Mouse (Mus musculus): ENCODE results near the gene Noa1. TPM values are rescaled to one million over a fixed set of nuclear protein-coding genes. Genes with fewer than 3 reads are reported as not detected.

Noa1 gene
- polyA plus RNA-seq, 1 experiment from 2014 or later: 33.2 TPM

DNA sequence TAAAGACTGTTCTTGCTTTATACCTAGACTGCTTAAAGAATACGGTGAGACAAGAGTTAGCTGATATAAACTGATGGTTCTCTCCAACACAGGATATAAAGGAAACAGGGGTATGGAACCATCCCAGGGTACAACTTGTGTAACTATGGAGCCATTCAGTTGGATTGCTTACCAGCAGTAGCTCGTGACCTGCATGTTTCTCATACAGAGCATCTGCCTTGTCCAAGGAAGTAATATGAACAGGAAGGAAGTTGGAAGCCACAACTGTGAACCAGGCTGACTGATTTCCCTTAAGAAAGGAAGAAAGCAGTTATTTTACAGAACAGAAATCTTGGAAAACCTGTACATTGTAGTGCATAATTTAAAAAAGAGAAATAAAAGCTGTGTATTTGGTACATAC, 10.4 kb downstream of the Noa1 start:
- Histone ChIP-seq H3K27me3 (ENCODE audit: control insufficient read depth, insufficient read depth, low read length) (no peaks in the 10 kb centered on the region), H3K9ac (ENCODE audit: low read depth, low read length) (no peak overlapping the region), H3K27ac (ENCODE audit: low read depth, low read length) (no peak overlapping the region), H3K4me2 (replicated peaks; ENCODE audit: low read depth, low read length) (no peak overlapping the region), H3K36me3 (ENCODE audit: control insufficient read depth, insufficient read depth, low read length) (peaks cover 54% of the 10 kb centered on the region), H3K4me1 (ENCODE audit: control insufficient read depth, insufficient read depth, low read length) (no peaks in the 10 kb centered on the region), H3K4me3 (ENCODE audit: low read length) (no peak overlapping the region), H3K9me3 (ENCODE audit: control insufficient read depth, low read length) (no peaks in the 10 kb centered on the region)
- no peak for ATAC-seq (ENCODE audit: low FRiP score, low TSS enrichment)
- WGBS: 93% methylated on average over 2 of the region's 2 CpGs

DNA sequence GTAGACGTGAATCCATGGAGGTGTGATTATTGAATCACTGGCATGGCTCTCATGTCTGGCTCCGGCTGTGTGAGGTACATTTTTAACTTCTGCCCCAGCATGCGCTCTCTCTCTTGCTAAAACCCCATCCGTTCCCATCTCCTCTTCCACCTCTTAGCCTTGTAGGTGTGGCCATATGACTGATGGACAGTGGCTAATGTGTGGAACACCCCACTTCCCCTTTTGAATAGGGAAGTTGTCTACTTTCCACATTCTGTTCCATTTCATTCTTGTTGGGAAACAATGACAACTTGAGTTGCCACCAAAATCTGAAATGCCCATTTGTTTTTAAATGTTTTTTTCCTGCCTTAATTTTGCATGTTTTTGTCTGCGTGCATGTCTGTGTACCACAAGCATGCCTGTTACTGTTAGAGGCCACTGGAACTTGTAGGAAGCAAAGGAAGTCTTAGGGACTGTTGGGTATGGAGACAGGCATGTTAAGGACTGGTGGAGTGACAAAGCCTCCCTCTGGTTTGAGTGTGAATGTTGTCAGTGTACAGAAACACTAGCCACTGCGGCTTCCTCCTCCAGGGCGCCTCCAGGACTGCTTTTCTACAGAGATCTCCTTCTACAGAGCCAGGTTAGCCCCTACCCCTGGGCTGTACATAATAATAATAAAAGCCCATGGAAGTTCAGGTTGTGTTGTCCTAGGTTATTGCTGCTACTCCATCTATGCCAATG, 16.9 kb downstream of the Noa1 start:
- 87% methylated on average over 7 of the region's 7 CpGs for WGBS
- H3K36me3 ChIP-seq (ENCODE audit: control insufficient read depth, insufficient read depth, low read length): peaks cover 68% of the 10 kb centered on the region
- no peak overlapping the region for H3K4me2 ChIP-seq (replicated peaks; ENCODE audit: low read depth, low read length)
- H3K27ac ChIP-seq (ENCODE audit: low read depth, low read length): no peak overlapping the region
- no peaks in the 10 kb centered on the region for H3K4me1 ChIP-seq (ENCODE audit: control insufficient read depth, insufficient read depth, low read length)
- H3K9me3 ChIP-seq (ENCODE audit: control insufficient read depth, low read length): no peaks in the 10 kb centered on the region
- ATAC-seq (ENCODE audit: low FRiP score, low TSS enrichment): no peak
- no peak overlapping the region for H3K4me3 ChIP-seq (ENCODE audit: low read length)
- no peak overlapping the region for H3K9ac ChIP-seq (ENCODE audit: low read depth, low read length)
- H3K27me3 ChIP-seq (ENCODE audit: control insufficient read depth, insufficient read depth, low read length): no peaks in the 10 kb centered on the region

DNA sequence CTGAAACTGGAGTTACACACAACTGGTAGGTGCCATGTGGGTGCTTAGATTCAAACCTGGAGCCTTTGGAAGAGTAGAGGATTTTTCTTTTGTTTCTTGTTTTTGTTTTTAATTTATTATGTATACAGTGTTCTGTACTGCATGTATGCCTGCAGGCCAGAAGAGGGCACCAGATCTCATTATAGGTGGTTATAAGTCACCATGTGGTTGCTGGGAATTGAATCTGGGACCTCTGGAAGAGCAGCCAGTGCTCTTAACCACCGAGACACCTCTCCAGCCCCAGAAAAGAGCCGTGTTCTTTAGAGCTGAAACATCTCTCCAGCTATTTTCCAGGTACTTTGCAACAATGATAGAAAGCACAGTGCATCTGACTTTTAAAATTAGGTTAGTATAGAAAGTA, 19.3 kb downstream of the Noa1 start:
- WGBS: 91% methylated on average over 2 of the region's 2 CpGs
- ATAC-seq (ENCODE audit: low FRiP score, low TSS enrichment): no peak
- H3K27ac ChIP-seq (ENCODE audit: low read depth, low read length): no peak overlapping the region
- peaks cover 68% of the 10 kb centered on the region for H3K36me3 ChIP-seq (ENCODE audit: control insufficient read depth, insufficient read depth, low read length)
- H3K9me3 ChIP-seq (ENCODE audit: control insufficient read depth, low read length): no peaks in the 10 kb centered on the region
- no peaks in the 10 kb centered on the region for H3K4me1 ChIP-seq (ENCODE audit: control insufficient read depth, insufficient read depth, low read length)
- no peak overlapping the region for H3K4me2 ChIP-seq (replicated peaks; ENCODE audit: low read depth, low read length)
- no peak overlapping the region for H3K9ac ChIP-seq (ENCODE audit: low read depth, low read length)
- H3K4me3 ChIP-seq (ENCODE audit: low read length): no peak overlapping the region
- no peaks in the 10 kb centered on the region for H3K27me3 ChIP-seq (ENCODE audit: control insufficient read depth, insufficient read depth, low read length)

DNA sequence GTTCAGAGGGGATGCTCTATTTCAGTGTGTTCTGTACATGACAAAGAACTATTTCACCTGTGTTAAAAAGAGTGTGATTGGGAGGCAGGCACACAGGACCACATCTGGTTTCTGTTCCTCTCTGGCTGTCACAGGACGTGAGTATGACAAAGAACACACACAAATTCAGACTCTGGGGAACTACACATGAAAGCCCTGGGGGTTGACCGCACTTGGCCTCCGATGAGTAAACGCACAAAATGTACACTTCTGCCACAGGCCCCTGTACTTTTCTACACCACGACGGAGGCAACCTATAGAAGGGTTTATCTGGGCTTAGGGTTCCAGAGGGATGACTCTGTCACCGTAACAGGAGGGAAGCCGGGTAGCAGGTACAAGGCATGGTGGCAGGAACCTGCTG, 20.2 kb downstream of the Noa1 start:
- Histone ChIP-seq H3K9ac (ENCODE audit: low read depth, low read length) (no peak overlapping the region), H3K4me1 (ENCODE audit: control insufficient read depth, insufficient read depth, low read length) (no peaks in the 10 kb centered on the region), H3K27me3 (ENCODE audit: control insufficient read depth, insufficient read depth, low read length) (no peaks in the 10 kb centered on the region), H3K36me3 (ENCODE audit: control insufficient read depth, insufficient read depth, low read length) (peaks cover 63% of the 10 kb centered on the region), H3K9me3 (ENCODE audit: control insufficient read depth, low read length) (no peaks in the 10 kb centered on the region), H3K4me2 (replicated peaks; ENCODE audit: low read depth, low read length) (no peak overlapping the region), H3K4me3 (ENCODE audit: low read length) (no peak overlapping the region), H3K27ac (ENCODE audit: low read depth, low read length) (no peak overlapping the region)
- no peak for ATAC-seq (ENCODE audit: low FRiP score, low TSS enrichment)
- 89% methylated on average over 8 of the region's 8 CpGs for WGBS

DNA sequence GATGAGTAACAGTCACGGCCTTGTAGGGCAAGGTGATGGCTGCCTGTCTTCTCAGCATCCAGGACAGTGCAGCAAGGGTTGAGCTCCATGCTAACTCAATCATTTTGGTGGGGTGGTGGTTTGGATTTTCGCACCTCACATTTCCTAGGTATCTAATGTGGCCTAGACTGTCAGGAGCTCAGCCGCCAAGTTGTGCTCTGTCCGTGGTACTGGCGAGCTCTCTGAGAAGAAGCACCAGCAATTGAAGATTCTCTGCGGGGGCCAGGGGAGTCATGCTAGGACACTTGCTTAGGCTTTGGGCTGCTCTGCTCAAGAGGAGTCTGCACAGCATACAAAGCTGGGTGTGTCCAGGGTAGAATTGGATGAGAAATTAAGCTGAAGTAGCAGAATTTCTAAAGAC, 22.0 kb downstream of the Noa1 start:
- Histone ChIP-seq H3K27ac (ENCODE audit: low read depth, low read length) (no peak overlapping the region), H3K4me3 (ENCODE audit: low read length) (no peak overlapping the region), H3K9me3 (ENCODE audit: control insufficient read depth, low read length) (no peaks in the 10 kb centered on the region), H3K27me3 (ENCODE audit: control insufficient read depth, insufficient read depth, low read length) (no peaks in the 10 kb centered on the region), H3K4me2 (replicated peaks; ENCODE audit: low read depth, low read length) (no peak overlapping the region), H3K4me1 (ENCODE audit: control insufficient read depth, insufficient read depth, low read length) (no peaks in the 10 kb centered on the region), H3K9ac (ENCODE audit: low read depth, low read length) (no peak overlapping the region), H3K36me3 (ENCODE audit: control insufficient read depth, insufficient read depth, low read length) (peaks cover 57% of the 10 kb centered on the region)
- 84% methylated on average over 6 of the region's 6 CpGs for WGBS
- no peak for ATAC-seq (ENCODE audit: low FRiP score, low TSS enrichment)

DNA sequence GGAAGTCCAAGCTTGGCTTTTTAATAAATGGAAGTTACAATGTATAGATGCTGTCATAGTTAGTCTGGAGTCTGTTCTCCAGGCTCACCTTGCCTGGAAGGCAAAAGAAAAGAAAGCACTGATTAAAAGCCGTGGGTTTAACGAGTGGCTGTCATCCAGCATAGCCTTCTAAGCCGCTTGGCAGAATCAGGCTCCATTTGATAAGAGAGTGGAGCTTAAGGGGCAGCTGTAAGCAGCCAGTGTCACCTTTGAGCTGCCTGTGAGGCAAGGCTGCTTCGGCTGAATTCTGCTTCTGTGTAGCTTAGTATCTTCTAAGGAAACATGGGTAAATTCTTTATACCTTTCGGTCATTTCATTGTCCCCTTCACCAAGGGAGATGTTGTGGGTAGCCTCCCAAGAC, 23.0 kb downstream of the Noa1 start:
- Histone ChIP-seq H3K27ac (ENCODE audit: low read depth, low read length) (no peak overlapping the region), H3K9me3 (ENCODE audit: control insufficient read depth, low read length) (no peaks in the 10 kb centered on the region), H3K4me2 (replicated peaks; ENCODE audit: low read depth, low read length) (no peak overlapping the region), H3K27me3 (ENCODE audit: control insufficient read depth, insufficient read depth, low read length) (no peaks in the 10 kb centered on the region), H3K9ac (ENCODE audit: low read depth, low read length) (no peak overlapping the region), H3K36me3 (ENCODE audit: control insufficient read depth, insufficient read depth, low read length) (peaks cover 59% of the 10 kb centered on the region), H3K4me3 (ENCODE audit: low read length) (no peak overlapping the region), H3K4me1 (ENCODE audit: control insufficient read depth, insufficient read depth, low read length) (no peaks in the 10 kb centered on the region)
- ATAC-seq (ENCODE audit: low FRiP score, low TSS enrichment): no peak
- WGBS: 92% methylated on average over 5 of the region's 5 CpGs

DNA sequence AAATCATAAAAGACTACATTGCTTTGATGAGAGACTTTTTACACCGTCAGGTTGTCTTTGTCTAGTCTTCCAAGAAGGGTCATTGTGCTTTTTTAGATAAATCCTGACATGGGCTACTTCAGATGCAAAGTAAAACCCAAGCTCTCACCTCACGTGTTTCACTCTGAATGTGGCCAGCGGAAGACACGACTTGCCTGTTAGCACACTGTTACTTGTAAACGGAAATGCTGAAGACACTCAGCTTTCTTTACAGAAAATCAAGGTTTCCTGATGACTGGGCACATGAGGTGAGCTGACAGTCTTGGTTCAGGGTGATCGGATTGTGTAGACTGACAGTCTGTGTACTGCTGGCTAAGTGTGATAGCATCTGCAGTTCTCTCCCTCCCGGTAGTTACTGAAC, 24.2 kb downstream of the Noa1 start:
- WGBS: 81% methylated on average over 7 of the region's 7 CpGs
- Histone ChIP-seq H3K9me3 (ENCODE audit: control insufficient read depth, low read length) (no peaks in the 10 kb centered on the region), H3K4me3 (ENCODE audit: low read length) (no peak overlapping the region), H3K27me3 (ENCODE audit: control insufficient read depth, insufficient read depth, low read length) (no peaks in the 10 kb centered on the region), H3K9ac (ENCODE audit: low read depth, low read length) (no peak overlapping the region), H3K4me2 (replicated peaks; ENCODE audit: low read depth, low read length) (no peak overlapping the region), H3K4me1 (ENCODE audit: control insufficient read depth, insufficient read depth, low read length) (no peaks in the 10 kb centered on the region), H3K27ac (ENCODE audit: low read depth, low read length) (no peak overlapping the region), H3K36me3 (ENCODE audit: control insufficient read depth, insufficient read depth, low read length) (peaks cover 70% of the 10 kb centered on the region)
- ATAC-seq (ENCODE audit: low FRiP score, low TSS enrichment): no peak

DNA sequence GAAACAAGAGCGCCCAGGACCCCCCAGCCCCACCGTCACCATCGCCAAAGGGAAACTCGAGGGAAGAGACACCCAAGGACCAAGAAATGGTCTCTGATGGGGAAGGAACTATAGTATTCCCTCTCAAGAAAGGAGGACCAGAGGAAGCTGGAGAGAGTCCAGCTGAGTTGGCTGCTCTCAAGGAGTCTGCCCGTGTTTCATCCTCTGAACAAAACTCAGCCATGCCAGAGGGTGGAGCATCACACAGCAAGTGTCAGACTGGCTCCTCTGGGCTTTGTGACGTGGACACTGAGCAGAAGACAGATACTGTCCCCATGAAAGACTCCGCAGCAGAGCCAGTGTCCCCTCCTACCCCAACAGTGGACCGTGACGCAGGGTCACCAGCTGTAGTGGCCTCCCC, 27.6 kb downstream of the Noa1 start:
- WGBS: 90% methylated on average over 9 of the region's 9 CpGs
- no peak for ATAC-seq (ENCODE audit: low FRiP score, low TSS enrichment)
- Histone ChIP-seq H3K27ac (ENCODE audit: low read depth, low read length) (no peak overlapping the region), H3K4me1 (ENCODE audit: control insufficient read depth, insufficient read depth, low read length) (no peaks in the 10 kb centered on the region), H3K4me2 (replicated peaks; ENCODE audit: low read depth, low read length) (no peak overlapping the region), H3K9ac (ENCODE audit: low read depth, low read length) (no peak overlapping the region), H3K9me3 (ENCODE audit: control insufficient read depth, low read length) (no peaks in the 10 kb centered on the region), H3K4me3 (ENCODE audit: low read length) (no peak overlapping the region), H3K36me3 (ENCODE audit: control insufficient read depth, insufficient read depth, low read length) (peaks cover 77% of the 10 kb centered on the region), H3K27me3 (ENCODE audit: control insufficient read depth, insufficient read depth, low read length) (no peaks in the 10 kb centered on the region)

- Histone ChIP-seq H3K27ac (ENCODE audit: low read depth, low read length) (no peak overlapping the region), H3K9me3 (ENCODE audit: control insufficient read depth, low read length) (no peaks in the 10 kb centered on the region), H3K4me2 (replicated peaks; ENCODE audit: low read depth, low read length) (no peak overlapping the region), H3K4me3 (ENCODE audit: low read length) (no peak overlapping the region), H3K4me1 (ENCODE audit: control insufficient read depth, insufficient read depth, low read length) (no peaks in the 10 kb centered on the region), H3K9ac (ENCODE audit: low read depth, low read length) (no peak overlapping the region), H3K27me3 (ENCODE audit: control insufficient read depth, insufficient read depth, low read length) (no peaks in the 10 kb centered on the region), H3K36me3 (ENCODE audit: control insufficient read depth, insufficient read depth, low read length) (peaks cover 76% of the 10 kb centered on the region)
- 85% methylated on average over 20 of the region's 20 CpGs for WGBS
- ATAC-seq (ENCODE audit: low FRiP score, low TSS enrichment): peak; percentile 39; the same call in 1 of the 2 replicates
These were observed 28.2 kb downstream of the Noa1 start for GRCm38 (mm10) chr5:77281518-77282174.
